Mouse (Mus musculus): ENCODE results near the gene Imp4.

Imp4 gene

DNA sequence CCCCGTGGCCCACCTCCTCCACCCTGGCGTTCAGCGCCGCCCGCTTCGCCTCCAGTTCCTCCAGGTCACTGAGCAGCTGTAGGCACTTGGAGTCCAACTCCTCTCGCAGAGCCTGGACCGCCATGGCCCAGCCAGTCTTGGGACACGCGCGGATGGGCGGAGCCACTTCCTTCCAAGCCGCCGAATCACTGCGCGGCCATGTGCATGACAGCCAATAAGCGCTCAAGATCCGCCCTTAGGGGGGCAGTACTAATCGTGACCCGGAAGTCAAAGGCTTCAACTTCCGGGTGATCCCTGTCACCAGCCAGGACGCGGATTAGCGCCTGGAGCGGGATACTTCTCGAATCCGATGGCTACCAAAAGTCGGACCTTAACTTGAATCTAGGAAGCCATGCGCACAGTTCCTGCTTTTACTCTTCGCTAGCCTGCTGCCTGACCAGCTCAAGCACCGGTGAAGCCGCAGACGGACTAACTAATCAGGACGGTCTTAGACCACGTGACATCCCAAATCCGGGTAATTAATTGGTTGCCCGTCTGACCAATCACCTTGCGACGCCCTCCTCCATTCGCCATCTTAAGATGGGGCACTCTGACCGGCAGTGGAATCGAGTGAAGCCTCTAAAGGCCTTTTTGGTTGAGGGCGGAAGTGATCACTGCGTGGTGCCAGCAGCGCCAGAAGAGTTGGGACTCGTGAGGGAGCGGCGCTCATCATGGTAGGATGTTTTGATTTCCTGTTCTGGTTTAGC lies at the start of gene Imp4, which contains the start of gene Ccdc115:
Gene Imp4 (plus strand): TSS at position 637 of the 746 bp plus-strand sequence.
Gene Ccdc115 (minus strand): TSS at position 458 of the 746 bp plus-strand sequence.
- peak; percentile 97 to 99 for DNase-seq (ENCODE audit: low spot score in 2 of 2)

DNA sequence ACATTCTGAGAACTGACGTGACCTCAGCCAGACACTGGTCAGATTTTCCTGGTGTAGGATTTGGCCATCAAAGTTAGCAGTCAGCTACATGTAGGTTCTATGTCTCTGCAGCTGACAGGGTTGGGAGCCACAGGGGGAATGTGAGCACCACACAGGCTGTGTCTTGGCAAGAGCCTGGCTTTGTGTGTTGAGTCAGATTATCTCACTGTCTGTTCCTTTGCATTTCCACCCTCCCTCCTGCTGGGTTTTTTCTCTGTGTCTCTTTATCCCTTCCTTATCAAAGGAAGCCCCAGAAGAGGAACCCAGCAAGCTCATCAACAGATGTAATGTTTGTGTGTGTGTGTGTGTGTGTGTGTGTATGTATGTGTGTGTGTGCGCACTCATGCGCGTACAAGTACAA lies 43.3 kb upstream of the Imp4 start:
- peak in 1 of 2 experiments; percentile 26 for DNase-seq (ENCODE audit: low spot score in 2 of 2)

- DNase-seq (ENCODE audit: low spot score in 2 of 2), result no peak
These were observed 40.3 kb upstream of the Imp4 start for GRCm38 (mm10) chr1:34399182-34399953.

DNA sequence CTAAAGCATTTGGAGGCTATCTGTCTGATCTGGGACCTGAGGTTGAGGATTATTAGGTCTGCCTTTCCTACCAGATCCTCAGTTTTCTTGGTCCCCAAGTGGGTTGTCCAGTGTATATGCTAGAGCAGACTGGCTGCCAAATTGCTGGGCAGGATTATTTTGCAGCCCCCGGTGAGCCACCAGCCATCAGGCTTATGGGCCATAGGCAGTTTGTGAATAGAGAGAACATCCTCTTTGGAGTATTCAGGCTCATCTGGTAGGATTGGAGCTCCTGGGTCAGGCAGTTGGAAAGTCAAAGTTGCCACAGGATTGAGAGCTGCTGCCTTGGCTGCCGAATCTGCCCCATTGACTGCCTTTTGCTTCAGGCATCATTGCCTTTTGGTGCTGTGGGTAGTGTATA lies 11.2 kb upstream of the Imp4 start:
- DNase-seq (ENCODE audit: low spot score in 2 of 2), result no peak

DNA sequence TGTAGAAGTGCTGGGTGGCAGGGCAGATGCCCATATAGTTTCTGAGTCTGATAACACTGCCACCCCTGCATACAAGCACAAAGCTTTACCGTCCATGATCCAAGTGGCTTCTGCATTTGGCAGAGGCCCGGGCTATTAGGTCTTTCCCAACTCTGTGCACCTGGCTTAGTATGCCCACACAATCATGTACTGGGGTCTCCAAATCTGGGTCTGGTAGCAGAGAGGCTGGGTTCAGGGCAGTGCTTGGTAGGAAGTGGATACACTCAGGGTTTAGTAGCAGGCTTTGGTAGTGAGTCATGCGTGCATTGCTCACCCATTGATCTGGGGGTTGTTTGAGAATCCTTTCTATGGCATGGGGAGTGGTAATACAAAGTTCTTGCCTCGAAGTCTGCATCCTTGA lies 10.4 kb upstream of the Imp4 start:
- DNase-seq (ENCODE audit: low spot score in 2 of 2), result no peak

DNA sequence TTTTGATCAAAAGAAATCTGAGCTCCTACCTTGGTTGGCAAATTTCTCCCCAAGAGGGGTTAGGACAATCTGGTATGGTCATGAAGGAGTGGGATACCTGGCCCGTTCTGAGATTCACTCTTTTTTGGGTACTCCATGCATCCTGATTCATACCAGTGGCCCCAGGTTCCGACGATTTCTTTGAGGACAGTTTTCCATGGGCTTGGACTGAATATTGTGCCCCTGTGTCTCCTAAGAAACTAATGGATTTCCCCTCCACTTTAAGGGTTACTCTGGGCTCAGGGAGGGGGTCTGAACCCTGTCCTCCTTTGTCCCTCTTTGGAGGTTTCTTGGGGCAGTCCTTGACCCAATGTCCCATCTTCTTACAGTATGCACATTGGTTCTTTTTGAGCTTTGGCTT lies 8.7 kb upstream of the Imp4 start:
- peak in 1 of 2 experiments; percentile 15 for DNase-seq (ENCODE audit: low spot score in 2 of 2)

DNA sequence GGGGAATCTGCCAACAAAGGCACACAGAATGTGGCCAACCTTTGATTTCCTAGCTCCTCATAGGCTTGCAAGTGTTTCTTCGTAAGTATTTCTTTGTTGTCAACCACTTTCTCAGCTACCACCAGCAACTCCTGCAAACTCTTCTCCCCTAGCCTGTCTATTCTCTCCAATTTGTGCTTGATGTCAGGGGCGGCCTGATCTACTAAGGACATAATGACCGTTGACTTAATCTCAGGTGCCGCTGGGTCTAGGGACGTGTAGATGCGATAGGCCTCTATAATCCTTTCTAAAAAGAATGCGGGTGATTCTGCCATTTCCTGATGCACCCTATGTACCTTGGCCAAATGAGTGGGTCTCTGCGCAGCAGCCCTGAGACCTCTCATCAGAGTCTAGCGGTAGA lies 8.2 kb upstream of the Imp4 start:
- peak in 1 of 2 experiments; percentile 16 for DNase-seq (ENCODE audit: low spot score in 2 of 2)

- peak; percentile 53 to 58 for DNase-seq (ENCODE audit: low spot score in 2 of 2)
These were observed 7.3 kb upstream of the Imp4 start for GRCm38 (mm10) chr1:34432411-34432775.

DNA sequence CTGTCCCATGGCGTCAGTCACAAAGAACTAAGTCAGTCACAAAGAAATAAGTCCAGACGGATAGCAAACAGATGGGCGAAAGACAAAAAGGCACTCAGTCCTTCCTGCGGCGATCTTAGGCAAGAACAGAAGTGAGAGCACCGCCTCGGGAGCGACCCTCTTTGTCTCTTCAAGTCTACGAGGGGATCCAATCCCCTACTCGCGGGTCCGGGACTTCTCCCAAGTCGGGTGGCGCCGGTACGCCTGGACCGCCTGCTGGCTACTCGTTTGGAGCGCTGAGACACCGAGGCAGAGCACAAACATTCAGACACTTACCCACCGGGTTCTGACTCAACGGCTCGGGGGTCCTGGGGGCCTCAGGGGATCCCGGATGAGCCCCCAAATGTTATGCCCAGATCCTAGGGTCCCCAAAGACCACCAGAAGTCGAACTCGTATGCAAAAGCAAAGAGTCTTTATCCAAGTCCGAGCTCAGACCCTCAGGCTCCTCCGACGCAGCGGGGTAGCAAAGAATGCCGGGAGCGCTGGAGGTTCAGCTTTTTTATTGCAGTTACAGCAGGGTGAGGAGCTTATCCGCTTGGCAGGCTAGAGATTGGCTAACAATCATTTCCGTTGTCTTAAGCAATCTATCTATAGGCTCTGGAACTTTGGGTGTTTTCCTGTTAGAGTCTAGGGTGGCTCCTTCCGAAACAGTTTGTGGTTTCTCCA lies 6.7 kb upstream of the Imp4 start:
- peak; percentile 47 to 56 for DNase-seq (ENCODE audit: low spot score in 2 of 2)

DNA sequence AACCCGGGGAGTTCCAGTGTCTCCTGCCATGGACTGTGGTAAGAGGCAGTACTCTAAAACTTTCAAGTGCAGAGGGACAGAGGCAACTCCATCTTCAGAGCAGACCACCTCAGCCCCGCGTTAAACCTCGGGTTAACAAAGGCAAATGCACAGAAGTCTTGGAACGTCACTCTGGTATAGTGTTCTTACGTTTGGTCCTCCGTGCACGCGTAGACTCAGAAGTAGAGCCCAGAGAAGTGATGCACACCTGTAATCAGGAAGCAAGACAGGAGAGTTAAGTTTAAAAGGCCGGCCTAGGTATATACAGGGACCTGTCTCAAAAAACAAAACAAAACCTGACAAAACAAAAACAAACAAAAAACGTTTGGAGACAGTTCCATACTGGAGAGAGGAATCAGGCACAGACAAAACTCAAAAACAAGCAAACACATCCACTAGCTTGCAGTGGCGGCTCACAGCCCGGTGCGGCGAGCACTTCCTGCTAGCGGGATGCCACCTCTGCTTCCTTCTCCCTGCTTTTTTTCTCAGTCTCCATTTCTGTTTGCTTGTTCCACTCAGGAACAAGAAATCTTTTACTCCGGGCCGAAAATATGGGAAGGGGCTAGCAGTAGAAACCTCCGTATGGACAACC lies 5.6 kb upstream of the Imp4 start:
- DNase-seq (ENCODE audit: low spot score in 2 of 2), result peak; percentile 35 to 56

GRCm38 (mm10) chr1:34434660-34435160 lies 4.9 kb upstream of the Imp4 start:
- peak; percentile 90 for DNase-seq (ENCODE audit: low spot score in 2 of 2)

DNA sequence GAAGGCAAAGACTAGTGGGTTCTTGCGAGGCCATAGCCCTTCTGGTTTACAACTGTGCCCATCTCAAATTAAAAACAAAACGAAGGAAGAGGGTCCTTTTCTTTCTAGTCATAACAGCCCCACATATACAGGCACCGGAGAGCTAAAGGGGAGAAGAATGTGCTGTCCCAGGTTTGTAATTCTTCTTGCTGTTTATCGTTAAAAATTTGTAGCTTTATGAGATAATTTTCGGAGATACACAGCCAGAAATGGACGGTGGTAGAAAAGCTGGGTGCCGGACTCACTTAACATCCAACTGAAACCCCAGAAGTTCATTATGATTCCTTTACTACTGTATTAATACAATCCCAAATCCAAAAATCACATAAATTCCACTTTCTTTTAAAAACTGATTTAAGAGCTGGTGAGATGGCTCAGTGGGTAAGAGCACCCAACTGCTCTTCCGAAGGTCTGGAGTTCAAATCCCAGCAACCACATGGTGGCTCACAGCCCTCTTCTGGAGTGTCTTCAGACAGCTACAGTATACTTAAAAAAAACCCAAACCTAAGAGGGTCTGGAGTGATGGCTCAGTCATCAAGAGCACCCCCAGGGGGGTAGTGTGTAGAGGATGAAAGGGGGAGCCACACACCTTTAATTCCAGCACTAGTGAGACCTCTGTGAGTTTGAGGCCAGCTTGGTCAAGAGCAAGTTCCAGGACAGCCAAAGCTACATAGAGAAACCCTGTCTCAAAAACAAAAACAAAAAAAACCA lies 4.1 kb upstream of the Imp4 start:
- DNase-seq (ENCODE audit: low spot score in 2 of 2), result peak in 1 of 2 experiments; percentile 28

DNA sequence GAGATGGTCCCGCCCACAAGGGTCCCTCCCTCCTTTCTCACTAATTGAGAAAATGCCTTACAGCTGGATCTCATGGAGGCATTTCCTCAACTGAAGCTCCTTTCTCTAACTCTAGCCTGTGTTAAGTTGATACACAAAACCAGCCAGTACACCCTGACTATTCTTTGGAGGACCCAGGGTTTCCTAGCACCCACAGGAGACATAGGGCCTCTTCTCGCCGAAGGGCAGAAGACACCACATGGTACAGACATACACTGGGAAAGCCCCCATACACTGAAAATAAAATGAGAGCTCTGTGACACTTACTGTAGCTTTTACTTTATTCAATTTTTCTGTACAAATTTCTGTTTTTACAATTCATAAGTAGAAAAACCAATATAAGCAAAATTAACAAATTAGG lies 3.3 kb upstream of the Imp4 start:
- no peak for DNase-seq (ENCODE audit: low spot score in 2 of 2)

DNA sequence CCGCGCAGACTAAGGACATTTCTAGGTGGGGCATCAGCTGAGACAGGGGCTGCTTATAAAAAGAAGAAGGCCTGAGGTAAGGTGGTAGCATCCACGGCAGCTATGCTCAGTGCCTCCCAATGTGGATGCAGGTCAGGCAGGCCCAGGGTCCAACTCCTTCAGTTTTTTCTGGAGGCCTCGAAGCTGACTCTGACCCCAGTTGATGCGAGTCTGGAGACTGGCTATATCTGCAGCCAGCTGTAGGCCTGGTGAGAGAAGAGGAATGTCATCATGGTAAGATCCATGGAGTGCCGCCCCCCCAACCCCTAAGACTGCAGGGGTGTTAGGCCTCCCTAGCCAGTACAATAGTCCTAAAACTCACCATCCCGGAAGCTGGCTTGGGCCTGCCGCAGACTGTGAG lies 2.3 kb upstream of the Imp4 start:
- DNase-seq (ENCODE audit: low spot score in 2 of 2), result peak in 1 of 2 experiments; percentile 32

DNA sequence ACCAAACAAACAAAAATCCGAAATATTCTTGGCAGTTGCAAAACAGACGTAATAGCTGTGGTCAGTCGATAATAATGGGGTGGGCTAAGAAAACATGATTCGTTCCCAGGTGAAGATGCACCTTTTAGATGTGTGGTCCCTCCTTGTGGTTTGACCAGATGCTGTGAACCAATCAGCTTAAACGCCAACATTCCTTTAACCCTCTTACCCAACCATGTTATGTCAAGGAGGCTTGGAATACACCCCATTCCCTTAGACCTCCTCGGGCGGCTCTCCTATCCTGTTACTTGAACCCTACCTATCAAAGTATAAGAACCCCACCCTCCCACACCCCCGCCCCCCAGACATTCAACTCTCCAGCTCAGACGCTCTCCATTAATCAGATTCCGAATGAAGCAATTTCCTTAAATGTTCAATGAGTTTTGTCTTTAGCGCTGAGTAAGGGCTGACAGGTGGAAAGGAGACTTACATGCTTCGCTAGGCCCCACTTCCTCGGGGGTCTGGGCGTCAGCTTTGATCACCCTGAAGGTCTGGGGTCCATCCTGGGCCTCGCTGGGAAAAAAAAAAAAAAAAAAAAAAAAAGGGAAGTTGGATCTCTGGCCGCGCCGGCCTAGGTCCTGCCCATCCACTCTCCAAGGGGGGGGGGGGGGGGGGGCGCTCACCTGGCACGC lies 1.1 kb upstream of the Imp4 start:
- DNase-seq (ENCODE audit: low spot score in 2 of 2), result peak in 1 of 2 experiments; percentile 16

GRCm38 (mm10) chr1:34439961-34440630 lies 445 bp downstream of the Imp4 start:
- peak in 1 of 2 experiments; percentile 28 for DNase-seq (ENCODE audit: low spot score in 2 of 2)

DNA sequence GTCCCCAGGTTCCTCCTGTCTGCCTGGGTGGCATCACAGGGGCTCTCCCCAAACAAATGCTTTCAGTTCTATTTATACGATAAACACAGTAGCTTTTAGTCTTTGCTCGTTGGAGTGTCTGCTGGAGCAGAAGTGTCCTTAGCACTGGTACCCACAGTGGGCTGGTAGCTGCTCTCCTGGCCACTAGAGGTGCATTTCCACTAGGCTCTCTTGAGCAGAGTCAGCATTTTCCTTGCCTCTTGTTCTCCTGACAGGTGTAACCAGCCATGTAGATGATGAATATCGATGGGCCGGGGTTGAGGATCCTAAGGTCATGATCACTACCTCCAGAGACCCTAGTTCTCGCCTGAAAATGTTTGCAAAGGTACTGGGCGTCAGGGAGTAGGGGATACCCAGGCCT lies 3.5 kb downstream of the Imp4 start:
- no peak for DNase-seq (ENCODE audit: low spot score in 2 of 2)

DNA sequence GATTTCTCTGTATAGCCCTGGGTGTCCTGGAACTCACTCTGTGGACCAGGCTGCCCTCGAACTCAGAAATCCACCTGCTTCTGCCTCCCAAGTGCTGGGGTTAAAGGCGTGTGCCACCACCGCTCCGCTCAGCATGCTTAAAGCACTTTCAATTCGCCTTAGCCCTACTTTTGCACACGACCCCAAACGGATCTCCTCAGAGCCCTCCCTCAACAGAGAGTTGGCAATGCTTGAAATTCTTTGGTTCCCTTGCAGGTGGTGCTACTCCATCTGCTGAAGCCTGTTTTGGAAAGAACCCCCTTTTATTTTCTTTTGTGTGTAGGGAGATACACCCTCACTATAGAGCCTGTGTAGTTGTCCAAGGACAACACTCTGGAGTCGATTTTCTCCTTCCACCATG lies 18.8 kb downstream of the Imp4 start:
- no peak for DNase-seq (ENCODE audit: low spot score in 2 of 2)

- DNase-seq (ENCODE audit: low spot score in 2 of 2), result peak; percentile 89 to 90
These were observed 19.8 kb downstream of the Imp4 start, which contains the start of gene Ptpn18 for GRCm38 (mm10) chr1:34459284-34460060. Gene Ptpn18 (plus strand): TSS chr1:34459762.
